Mouse (Mus musculus): Measurements from ENCODE around the gene Olfr449. TPM values are rescaled to one million over a fixed set of nuclear protein-coding genes. Genes with fewer than 3 reads are reported as not detected.

Gene Olfr449
- polyA plus RNA-seq, 1 experiment from 2014 or later = not detected

Other genes starting within 250 kb of the Olfr449 start
- gene Tcaf3, start 236.7 kb upstream of the Olfr449 start, polyA plus RNA-seq (2015; fragmentation: Nextera tagmentation; extraction: Ambion mirVana) = not detected in 2 replicates
- 0.21 and 0.22 TPM in 2 replicates for gene Tcaf2, start 189.1 kb upstream of the Olfr449 start, polyA plus RNA-seq (2015; fragmentation: Nextera tagmentation; extraction: Ambion mirVana)
- gene Tcaf1, start 124.3 kb upstream of the Olfr449 start, polyA plus RNA-seq (2015; fragmentation: Nextera tagmentation; extraction: Ambion mirVana) = 4.9 and 5.1 TPM in 2 replicates
- gene Olfr453, start 95.0 kb upstream of the Olfr449 start, polyA plus RNA-seq (2015; fragmentation: Nextera tagmentation; extraction: Ambion mirVana) = not detected in 2 replicates
- gene Olfr38, start 78.0 kb upstream of the Olfr449 start, polyA plus RNA-seq (2015; fragmentation: Nextera tagmentation; extraction: Ambion mirVana) = not detected in 2 replicates
- not detected in 2 replicates for gene Olfr452, start 49.3 kb upstream of the Olfr449 start, polyA plus RNA-seq (2015; fragmentation: Nextera tagmentation; extraction: Ambion mirVana)
- gene Olfr450, start 22.4 kb upstream of the Olfr449 start, polyA plus RNA-seq (2015; fragmentation: Nextera tagmentation; extraction: Ambion mirVana) = not detected in 2 replicates
- not detected in 2 replicates for gene Olfr448, start 56.1 kb downstream of the Olfr449 start, polyA plus RNA-seq (2015; fragmentation: Nextera tagmentation; extraction: Ambion mirVana)
- not detected in 2 replicates for gene Olfr447, start 74.5 kb downstream of the Olfr449 start, polyA plus RNA-seq (2015; fragmentation: Nextera tagmentation; extraction: Ambion mirVana)
- gene Olfr446, start 87.0 kb downstream of the Olfr449 start, polyA plus RNA-seq (2015; fragmentation: Nextera tagmentation; extraction: Ambion mirVana) = not detected in 2 replicates
- not detected in 2 replicates for gene Olfr444, start 114.7 kb downstream of the Olfr449 start, polyA plus RNA-seq (2015; fragmentation: Nextera tagmentation; extraction: Ambion mirVana)

All from liver, embryonic 16.5 days (tissue).